Comparison of ENCODE assay signal across 8 mouse cellular contexts in genomic region chr1:139162814-139163213, GRCm38 (mm10).
DNase-seq lines count a peak whose midpoint lies in the region; ATAC-seq lines count a peak whose summit lies in the region.

No protein-coding gene starts in this region.

- H3K27me3 ChIP-seq in forebrain, embryonic 15.5 days: no peaks in the 10 kb centered on the region
- no peaks in the 10 kb centered on the region for H3K27me3 ChIP-seq in neural tube, embryonic 13.5 days

- 0 out of 2 replicates have a peak, but pooled peaks have one; percentile 62 for ATAC-seq in forebrain, embryonic 15.5 days (replicated peaks)
- 0 out of 2 replicates have a peak, but pooled peaks have one; percentile 27 for ATAC-seq in neural tube, embryonic 13.5 days (ENCODE audit: low read depth)

- H3K27ac ChIP-seq in forebrain, embryonic 15.5 days (replicated peaks): no peak overlapping the region
- H3K27ac ChIP-seq in neural tube, embryonic 13.5 days (replicated peaks): no peak overlapping the region

- no peaks in the 10 kb centered on the region for H3K9me3 ChIP-seq in forebrain, embryonic 15.5 days
- no peaks in the 10 kb centered on the region for H3K9me3 ChIP-seq in neural tube, embryonic 13.5 days

- peak; percentile 21 for DNase-seq in gastrocnemius, adult 18-20 months (ENCODE audit: low spot score)
- DNase-seq in gastrocnemius, adult 8-10 months (ENCODE audit: low spot score in 2 of 2): no peak
- peak; percentile 68 for DNase-seq in 3T3-L1 (ENCODE audit: low read depth, low spot score)
- peak; percentile 70 for DNase-seq in ZHBTc4 (ENCODE audit: low read depth, low spot score)
- DNase-seq in layer of hippocampus, postnatal 10 days (ENCODE audit: low spot score in 2 of 2): peak; percentile 26 to 30
- DNase-seq in gastrocnemius, postnatal 10 days: no peak

- no peak overlapping the region for H3K4me3 ChIP-seq in forebrain, embryonic 15.5 days
- H3K4me3 ChIP-seq in neural tube, embryonic 13.5 days: no peak overlapping the region

- no peaks in the 10 kb centered on the region for H3K4me1 ChIP-seq in forebrain, embryonic 15.5 days
- H3K4me1 ChIP-seq in neural tube, embryonic 13.5 days (replicated peaks): no peaks in the 10 kb centered on the region

- no peak overlapping the region for H3K9ac ChIP-seq in forebrain, embryonic 15.5 days (replicated peaks)
- no peak overlapping the region for H3K9ac ChIP-seq in neural tube, embryonic 13.5 days

- WGBS in forebrain, embryonic 15.5 days: 28% methylated on average over 5 of the region's 5 CpGs
- 41% methylated on average over 5 of the region's 5 CpGs for WGBS in neural tube, embryonic 13.5 days

- no peaks in the 10 kb centered on the region for H3K36me3 ChIP-seq in forebrain, embryonic 15.5 days
- H3K36me3 ChIP-seq in neural tube, embryonic 13.5 days: no peaks in the 10 kb centered on the region

- H3K4me2 ChIP-seq in forebrain, embryonic 15.5 days (replicated peaks): no peak overlapping the region
- no peak overlapping the region for H3K4me2 ChIP-seq in neural tube, embryonic 13.5 days

Comparison
In these comparisons a context has a peak if more than half of its experiments do, and no peak if none do; other contexts are left out.
1. DNase-seq: peak in gastrocnemius, adult 18-20 months (single experiment), 3T3-L1 (single experiment), ZHBTc4 (single experiment) and layer of hippocampus, postnatal 10 days (2 of 2); none in gastrocnemius, adult 8-10 months (0 of 2) and gastrocnemius, postnatal 10 days (single experiment).